Mouse (Mus musculus): Measurements from ENCODE around the gene Ifi203. TPM values are rescaled to one million over a fixed set of nuclear protein-coding genes. Genes with fewer than 3 reads are reported as not detected.

The Ifi203 gene
- polyA plus RNA-seq, 1 experiment = 9.9 TPM

Other genes with a start within 250 kb of the Ifi203 start
- gene Ifi207, start 200.9 kb downstream of the Ifi203 start, polyA plus RNA-seq (2012; rRNA removed) = 2.7 and 3.6 TPM in 2 replicates
- 0.75 and 1.0 TPM in 2 replicates for gene Ifi204, start 175.7 kb downstream of the Ifi203 start, polyA plus RNA-seq (2012; rRNA removed)
- gene Ifi211, start 29.6 kb downstream of the Ifi203 start, polyA plus RNA-seq (2012; rRNA removed) = 0.65 and 0.77 TPM in 2 replicates
- 4.9 and 6.2 TPM in 2 replicates for gene Mndal, start 181 bp downstream of the Ifi203 start, polyA plus RNA-seq (2012; rRNA removed)
- not detected in 2 replicates for gene Ifi202b, start 40.1 kb upstream of the Ifi203 start, polyA plus RNA-seq (2012; rRNA removed)
- gene Ifi205, start 89.1 kb upstream of the Ifi203 start, polyA plus RNA-seq (2012; rRNA removed) = 0.26 and 0.64 TPM in 2 replicates
- gene Olfr433, start 98.0 kb upstream of the Ifi203 start, polyA plus RNA-seq (2012; rRNA removed) = 0.03 and 0.04 TPM in 2 replicates
- not detected in 2 replicates for gene Olfr432, start 106.5 kb upstream of the Ifi203 start, polyA plus RNA-seq (2012; rRNA removed)
- gene Olfr430, start 123.9 kb upstream of the Ifi203 start, polyA plus RNA-seq (2012; rRNA removed) = not detected in 2 replicates
- gene Olfr429, start 141.7 kb upstream of the Ifi203 start, polyA plus RNA-seq (2012; rRNA removed) = not detected in 2 replicates
- not detected in 2 replicates for gene Olfr427, start 154.2 kb upstream of the Ifi203 start, polyA plus RNA-seq (2012; rRNA removed)
- not detected in 2 replicates for gene Olfr231, start 178.5 kb upstream of the Ifi203 start, polyA plus RNA-seq (2012; rRNA removed)
- not detected in 2 replicates for gene Olfr424, start 188.8 kb upstream of the Ifi203 start, polyA plus RNA-seq (2012; rRNA removed)
- not detected in 2 replicates for gene Olfr420, start 213.0 kb upstream of the Ifi203 start, polyA plus RNA-seq (2012; rRNA removed)
- gene Spta1, start 230.1 kb upstream of the Ifi203 start, polyA plus RNA-seq (2012; rRNA removed) = 0.01 and 0.02 TPM in 2 replicates

Measured in kidney, adult 2 months (tissue).